Mouse (Mus musculus) myocyte (in vitro differentiated cells): ENCODE results near the gene Samsn1.

ENCODE experiments used
- MAX ChIP-seq: IDR thresholded peaks from one replicate; pipeline ENCODE4 v1.6.1; 2011; ENCODE audit warnings: low read depth, mild to moderate bottlenecking, control low read depth
- POLR2A ChIP-seq: IDR thresholded peaks from one replicate; pipeline ENCODE4 v1.6.1; 2011; ENCODE audit warnings: low read depth, mild to moderate bottlenecking, control low read depth, moderate library complexity; ENCODE audit not compliant: insufficient read length

- TF ChIP-seq MAX (no peak), POLR2A (no peak)
Measured at GRCm38 (mm10) chr16:76054976-76055375, 32.9 kb upstream of the Samsn1 start.
